Mouse (Mus musculus): ENCODE data around the gene Ppp2r3c. TPM values are rescaled to one million over a fixed set of nuclear protein-coding genes. Genes with fewer than 3 reads are reported as not detected.
"Not testable (repeated sequence)": the region's sequence is repeated elsewhere in the genome, so short reads cannot be mapped to it uniquely, and the experiment has no call there.

The Ppp2r3c gene
- polyA plus RNA-seq, 1 experiment from 2014 or later = 30.5 TPM

DNA sequence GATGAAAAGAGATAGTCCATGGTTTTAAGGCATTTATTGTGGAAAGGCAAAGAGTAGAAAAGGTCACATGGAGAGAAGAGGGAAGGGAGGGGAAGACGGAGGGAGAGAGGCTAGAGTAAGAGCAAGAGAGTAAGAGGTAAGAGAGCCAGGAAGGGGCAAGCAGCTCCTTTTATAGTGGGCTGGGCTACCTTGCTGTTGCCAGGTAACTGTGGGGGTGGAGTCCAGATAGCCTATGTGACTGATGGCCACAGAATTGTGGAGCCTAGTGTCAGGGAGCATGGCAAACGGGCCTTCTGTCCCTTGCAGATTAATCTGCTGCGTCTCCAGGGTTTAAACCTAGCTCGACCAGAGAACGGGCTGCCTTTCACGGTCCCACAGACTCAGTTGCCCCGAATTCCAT is 9.0 kb upstream of the Ppp2r3c start:
- no peaks in the 10 kb centered on the region for H3K4me1 ChIP-seq
- H3K36me3 ChIP-seq = peaks cover 20% of the 10 kb centered on the region
- H3K4me2 ChIP-seq (replicated peaks) = no peak overlapping the region
- no peak for ATAC-seq (ENCODE audit: low FRiP score, low read depth)
- no peak overlapping the region for H3K9ac ChIP-seq
- no peak overlapping the region for H3K27ac ChIP-seq
- H3K9me3 ChIP-seq = no peaks in the 10 kb centered on the region
- H3K27me3 ChIP-seq (replicated peaks) = no peaks in the 10 kb centered on the region
- whole genome bisulfite sequencing = 87% methylated on average over 7 of the region's 7 CpGs
- H3K4me3 ChIP-seq = no peak overlapping the region

- H3K9ac ChIP-seq = no peak overlapping the region
- no peak for ATAC-seq (ENCODE audit: low FRiP score, low read depth)
- no peak overlapping the region for H3K4me2 ChIP-seq (replicated peaks)
- H3K27me3 ChIP-seq (replicated peaks) = no peaks in the 10 kb centered on the region
- H3K4me3 ChIP-seq = no peak overlapping the region
- 85% methylated on average over 8 of the region's 8 CpGs for WGBS
- no peaks in the 10 kb centered on the region for H3K4me1 ChIP-seq
- H3K36me3 ChIP-seq = peaks cover 20% of the 10 kb centered on the region
- H3K9me3 ChIP-seq = no peaks in the 10 kb centered on the region
- H3K27ac ChIP-seq = no peak overlapping the region
Observed at GRCm38 (mm10) chr12:55309501-55309900, 6.7 kb upstream of the Ppp2r3c start.

- no peak overlapping the region for H3K4me2 ChIP-seq (replicated peaks)
- H3K36me3 ChIP-seq = peaks cover 18% of the 10 kb centered on the region
- H3K4me3 ChIP-seq = no peak overlapping the region
- H3K9ac ChIP-seq = no peak overlapping the region
- H3K27me3 ChIP-seq (replicated peaks) = no peaks in the 10 kb centered on the region
- 96% methylated on average over 9 of the region's 9 CpGs for WGBS
- peaks cover 2% of the 10 kb centered on the region; the same call in 1 of the 2 replicates for H3K4me1 ChIP-seq
- no peaks in the 10 kb centered on the region for H3K9me3 ChIP-seq
- H3K27ac ChIP-seq = no peak overlapping the region
- no peak for ATAC-seq (ENCODE audit: low FRiP score, low read depth)
Observed at GRCm38 (mm10) chr12:55308731-55309130, 5.9 kb upstream of the Ppp2r3c start.

DNA sequence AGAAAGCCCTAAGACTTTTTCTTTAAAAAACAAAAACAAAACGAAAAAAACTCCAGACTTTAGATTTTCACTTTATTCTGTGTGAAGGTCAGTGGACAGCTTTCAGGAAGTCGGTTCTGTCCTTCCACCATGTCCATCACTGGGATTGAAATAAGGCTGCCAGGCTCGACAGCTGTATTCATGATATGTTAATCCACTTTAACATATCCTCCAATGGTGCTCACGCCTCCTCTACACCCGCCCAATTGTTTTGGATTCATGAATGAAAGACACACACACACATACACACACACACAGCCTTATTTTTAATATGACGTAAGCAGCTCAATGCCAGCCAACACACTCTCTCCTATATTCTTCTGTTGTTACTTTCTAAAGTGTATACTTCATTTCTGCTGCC is 4.8 kb upstream of the Ppp2r3c start:
- Histone ChIP-seq H3K27me3 (replicated peaks) (no peaks in the 10 kb centered on the region), H3K9me3 (no peaks in the 10 kb centered on the region), H3K4me3 (no peak overlapping the region), H3K36me3 (peaks cover 18% of the 10 kb centered on the region), H3K9ac (no peak overlapping the region), H3K4me1 (peaks cover 7% of the 10 kb centered on the region; the same call in 1 of the 2 replicates), H3K4me2 (replicated peaks) (no peak overlapping the region), H3K27ac (no peak overlapping the region)
- ATAC-seq (ENCODE audit: low FRiP score, low read depth) = no peak
- WGBS = 86% methylated on average over 6 of the region's 6 CpGs

DNA sequence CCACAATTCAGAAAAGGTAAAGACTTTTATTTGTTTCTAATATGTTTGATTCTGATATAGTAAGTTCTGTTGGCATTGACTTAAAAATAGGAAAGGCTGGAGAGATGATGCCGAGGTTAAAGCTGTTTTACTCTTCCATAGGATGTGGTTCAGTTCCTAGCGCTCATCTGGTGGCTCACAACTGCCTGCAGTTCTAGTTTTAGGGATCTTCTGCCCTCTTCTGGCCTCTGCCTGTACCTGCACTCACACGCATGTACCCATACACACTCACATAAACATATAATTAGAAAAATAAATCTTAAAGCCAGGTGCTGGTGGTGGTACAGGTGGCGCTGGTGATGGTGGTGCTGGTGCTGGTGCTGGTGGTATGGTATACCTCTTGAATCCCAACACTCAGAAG is 3.6 kb upstream of the Ppp2r3c start:
- Histone ChIP-seq H3K27ac (no peak overlapping the region), H3K9ac (no peak overlapping the region), H3K4me3 (no peak overlapping the region), H3K9me3 (no peaks in the 10 kb centered on the region), H3K4me1 (peaks cover 13% of the 10 kb centered on the region), H3K27me3 (replicated peaks) (no peaks in the 10 kb centered on the region), H3K4me2 (replicated peaks) (no peak overlapping the region), H3K36me3 (peaks cover 17% of the 10 kb centered on the region)
- no peak for ATAC-seq (ENCODE audit: low FRiP score, low read depth)
- WGBS = 94% methylated on average over 4 of the region's 4 CpGs

DNA sequence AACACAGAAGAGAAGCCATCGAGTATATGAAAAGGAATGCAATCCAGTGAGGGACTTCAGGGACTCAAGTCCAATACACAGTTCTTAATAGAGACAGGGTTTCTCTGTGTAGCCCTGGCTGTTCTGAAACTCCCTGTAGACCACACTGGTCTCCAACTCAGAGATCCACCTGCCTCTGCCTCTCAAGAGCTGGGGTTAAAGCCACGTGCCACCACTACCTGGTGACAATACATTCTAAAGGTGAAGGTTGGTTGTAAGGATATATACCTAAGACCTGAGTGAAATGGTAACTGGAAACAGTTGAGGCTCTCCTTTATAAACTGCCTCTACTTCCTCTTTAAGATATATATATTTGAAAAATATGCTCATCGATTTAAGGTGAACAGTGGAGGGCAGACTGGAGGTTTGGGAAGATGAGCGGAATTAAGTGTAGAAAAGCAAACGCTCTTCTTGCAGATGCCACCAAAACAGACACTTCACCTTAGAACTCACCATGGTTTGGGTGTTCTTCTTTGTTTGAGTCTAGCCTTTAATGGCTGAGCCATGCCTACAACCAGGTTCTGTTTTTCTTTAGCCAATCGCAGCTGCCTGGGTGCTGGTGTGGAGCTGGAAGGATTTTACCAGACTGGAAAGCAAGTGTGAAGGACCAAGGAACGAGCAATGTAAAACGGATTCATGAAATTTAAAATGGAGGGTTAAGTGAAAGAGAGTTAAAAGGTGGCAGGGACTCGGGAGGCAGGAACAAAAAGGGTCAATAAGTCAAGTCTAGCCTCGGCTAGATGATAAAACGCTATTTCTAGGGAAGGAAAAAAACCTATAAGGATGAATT is 1.1 kb downstream of the Ppp2r3c start:
- Histone ChIP-seq H3K9me3 (no peaks in the 10 kb centered on the region), H3K4me2 (replicated peaks) (peak overlapping the region; percentile 71), H3K36me3 (peaks cover 20% of the 10 kb centered on the region), H3K4me3 (peak overlapping the region; percentile 58), H3K4me1 (peaks cover 28% of the 10 kb centered on the region), H3K27ac (no peak overlapping the region), H3K27me3 (replicated peaks) (no peaks in the 10 kb centered on the region), H3K9ac (peak overlapping the region; percentile 63)
- WGBS = 49% methylated on average over 11 of the region's 11 CpGs
- ATAC-seq (ENCODE audit: low FRiP score, low read depth) = peak; percentile 11; the same call in 1 of the 2 replicates

GRCm38 (mm10) chr12:55300820-55301351 is 1.9 kb downstream of the Ppp2r3c start:
- Histone ChIP-seq H3K9me3 (no peaks in the 10 kb centered on the region), H3K4me3 (peak overlapping the region; percentile 58; the same call in 1 of the 2 replicates), H3K4me2 (replicated peaks) (peak overlapping the region; percentile 71), H3K9ac (no peak overlapping the region), H3K4me1 (peaks cover 28% of the 10 kb centered on the region), H3K27ac (no peak overlapping the region), H3K36me3 (peaks cover 25% of the 10 kb centered on the region), H3K27me3 (replicated peaks) (no peaks in the 10 kb centered on the region)
- no peak for ATAC-seq (ENCODE audit: low FRiP score, low read depth)
- 89% methylated on average over 3 of the region's 3 CpGs for WGBS

GRCm38 (mm10) chr12:55299336-55299735 is 3.5 kb downstream of the Ppp2r3c start, which contains the start of gene 1110008L16Rik:
Gene 1110008L16Rik (plus strand): TSS chr12:55299577.
- Histone ChIP-seq H3K9ac (no peak within 1 kb of the TSS), H3K4me2 (replicated peaks) (no peak within 1 kb of the TSS), H3K4me3 (no peak within 1 kb of the TSS), H3K4me1 (peaks cover 28% of the 10 kb centered on the region), H3K36me3 (peaks cover 37% of the 10 kb centered on the region), H3K9me3 (no peaks in the 10 kb centered on the region), H3K27ac (no peak within 1 kb of the TSS), H3K27me3 (replicated peaks) (no peaks in the 10 kb centered on the region)
- WGBS = 85% methylated on average over 5 of the region's 5 CpGs
- ATAC-seq (ENCODE audit: low FRiP score, low read depth) = no peak

GRCm38 (mm10) chr12:55298112-55298511 is 4.7 kb downstream of the Ppp2r3c start:
- 93% methylated on average over 9 of the region's 9 CpGs for WGBS
- H3K4me2 ChIP-seq (replicated peaks) = no peak overlapping the region
- no peak overlapping the region for H3K4me3 ChIP-seq
- peaks cover 21% of the 10 kb centered on the region for H3K4me1 ChIP-seq
- peaks cover 47% of the 10 kb centered on the region for H3K36me3 ChIP-seq
- ATAC-seq (ENCODE audit: low FRiP score, low read depth) = no peak
- no peaks in the 10 kb centered on the region for H3K9me3 ChIP-seq
- H3K27me3 ChIP-seq (replicated peaks) = no peaks in the 10 kb centered on the region
- no peak overlapping the region for H3K9ac ChIP-seq
- H3K27ac ChIP-seq = no peak overlapping the region

DNA sequence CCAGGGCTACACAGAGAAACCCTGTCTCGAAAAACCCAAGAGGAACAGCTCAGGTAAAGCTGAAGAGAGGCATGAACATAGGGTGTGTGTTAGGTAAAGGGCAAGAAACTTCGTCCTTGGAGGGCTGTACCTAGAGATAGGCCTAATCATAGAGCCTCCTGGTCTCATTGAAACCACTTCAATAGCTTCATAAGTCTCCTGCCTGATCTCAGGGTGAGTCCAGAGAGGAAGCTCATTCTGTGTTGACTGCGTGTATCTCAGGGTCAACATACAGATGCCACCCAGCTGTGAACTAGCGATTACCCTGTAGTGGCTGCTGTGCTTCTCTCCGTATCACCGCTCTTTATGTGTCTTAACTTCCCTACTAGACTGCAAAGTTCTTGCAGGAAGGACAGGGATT is 25.2 kb downstream of the Ppp2r3c start:
- 94% methylated on average over 4 of the region's 6 CpGs for WGBS
- H3K27ac ChIP-seq; H3K27me3 ChIP-seq (replicated peaks); H3K4me1 ChIP-seq; H3K4me2 ChIP-seq (replicated peaks); H3K9ac ChIP-seq; H3K9me3 ChIP-seq; H3K36me3 ChIP-seq; ATAC-seq (ENCODE audit: low FRiP score, low read depth); H3K4me3 ChIP-seq: not testable (repeated sequence)

- no peak for ATAC-seq (ENCODE audit: low FRiP score, low read depth)
- Histone ChIP-seq H3K9ac (no peak overlapping the region), H3K4me1 (no peaks in the 10 kb centered on the region), H3K9me3 (no peaks in the 10 kb centered on the region), H3K4me3 (no peak overlapping the region), H3K4me2 (replicated peaks) (no peak overlapping the region), H3K27ac (no peak overlapping the region), H3K27me3 (replicated peaks) (no peaks in the 10 kb centered on the region), H3K36me3 (no peaks in the 10 kb centered on the region)
- 70% methylated on average over 3 of the region's 3 CpGs for WGBS
Observed at GRCm38 (mm10) chr12:55272243-55272642, 30.6 kb downstream of the Ppp2r3c start.

DNA sequence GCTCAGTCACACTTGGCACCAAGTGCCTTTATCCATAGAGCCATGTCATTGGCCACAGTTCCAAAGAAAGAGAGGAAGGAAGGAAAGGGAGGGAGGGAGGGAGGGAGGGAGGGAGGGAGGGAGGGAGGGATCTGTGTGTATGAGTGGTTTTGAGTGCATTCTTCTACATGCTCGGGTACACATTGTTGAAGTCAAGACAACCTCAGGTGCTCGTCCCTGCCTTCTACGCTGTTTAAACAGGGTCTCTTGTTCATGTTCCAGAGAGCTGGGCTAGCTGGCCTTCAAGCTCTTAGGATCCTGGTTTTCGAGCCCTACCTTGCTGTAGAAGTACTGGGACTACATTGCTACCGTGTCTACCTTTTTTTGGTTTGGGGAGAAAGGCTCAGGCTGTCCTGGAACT is 39.4 kb downstream of the Ppp2r3c start:
- H3K9ac ChIP-seq; ATAC-seq (ENCODE audit: low FRiP score, low read depth); H3K4me2 ChIP-seq (replicated peaks); H3K27me3 ChIP-seq (replicated peaks); H3K36me3 ChIP-seq; H3K4me1 ChIP-seq; H3K9me3 ChIP-seq; H3K4me3 ChIP-seq; H3K27ac ChIP-seq: not testable (repeated sequence)
- no CpG with 5 or more reads among the region's 5 CpGs for WGBS

GRCm38 (mm10) chr12:55261950-55262349 is 40.8 kb downstream of the Ppp2r3c start:
- ATAC-seq (ENCODE audit: low FRiP score, low read depth); H3K9ac ChIP-seq; H3K27me3 ChIP-seq (replicated peaks); H3K4me2 ChIP-seq (replicated peaks); H3K27ac ChIP-seq; H3K9me3 ChIP-seq; H3K4me1 ChIP-seq; H3K4me3 ChIP-seq: not testable (repeated sequence)
- H3K36me3 ChIP-seq = peaks cover 14% of the 10 kb centered on the region
- no CpG with 5 or more reads among the region's 8 CpGs for WGBS

Measured in neural tube, embryonic 12.5 days (tissue).